Mouse (Mus musculus): ENCODE measurements around the gene A430078G23Rik. TPM values are rescaled to one million over a fixed set of nuclear protein-coding genes. Genes with fewer than 3 reads are reported as not detected.

Gene A430078G23Rik
- polyA plus RNA-seq, 1 experiment, result not detected

GRCm38 (mm10) chr8:3376641-3377274, 23.5 kb downstream of the A430078G23Rik start:
- TF ChIP-seq CTCF (IDR thresholded peaks at IDR 0.05; ENCODE audit: borderline replicate concordance, insufficient read depth, low read length) (no peak), POLR2A (IDR thresholded peaks at IDR 0.05; ENCODE audit: low read depth, low read length) (no peak)
- H3K4me1 ChIP-seq (ENCODE audit: control insufficient read depth, insufficient read depth, low read length), result no peaks in the 10 kb centered on the region

DNA sequence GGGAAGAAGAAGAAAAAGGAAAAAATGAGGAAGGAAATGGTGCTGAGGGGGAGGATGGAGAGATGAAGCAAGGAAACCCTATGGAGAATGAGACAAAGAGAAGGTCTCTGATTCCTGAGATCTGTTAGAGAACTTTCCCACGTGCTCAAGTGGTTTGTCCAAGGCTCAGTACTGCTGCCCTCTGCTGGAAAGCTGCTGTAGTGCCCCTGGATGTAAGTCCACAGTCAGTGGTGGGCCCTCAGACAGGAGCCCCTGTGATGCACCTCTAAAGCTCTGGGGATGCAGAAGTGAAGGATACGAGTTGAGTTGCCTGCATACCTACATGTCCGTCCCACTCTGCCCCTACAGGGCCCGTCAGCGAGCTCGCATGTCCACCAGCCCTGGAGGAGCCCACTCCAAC, 34.1 kb downstream of the A430078G23Rik start:
- TF ChIP-seq CTCF (IDR thresholded peaks at IDR 0.05; ENCODE audit: borderline replicate concordance, insufficient read depth, low read length), result peak; percentile 73; the same call in 1 of the 2 replicates
- no peak for TF ChIP-seq POLR2A (IDR thresholded peaks at IDR 0.05; ENCODE audit: low read depth, low read length)
- Histone ChIP-seq H3K4me3 (ENCODE audit: insufficient read depth, low read length) (no peak overlapping the region), H3K27ac (ENCODE audit: insufficient read depth, low read length) (no peak overlapping the region), H3K4me1 (ENCODE audit: control insufficient read depth, insufficient read depth, low read length) (no peaks in the 10 kb centered on the region)

More at GRCm38 (mm10) chr8:3376641-3377274, 23.5 kb downstream of the A430078G23Rik start:
- Histone ChIP-seq H3K27ac (ENCODE audit: insufficient read depth, low read length) (no peak overlapping the region), H3K4me3 (ENCODE audit: insufficient read depth, low read length) (no peak overlapping the region)

DNA sequence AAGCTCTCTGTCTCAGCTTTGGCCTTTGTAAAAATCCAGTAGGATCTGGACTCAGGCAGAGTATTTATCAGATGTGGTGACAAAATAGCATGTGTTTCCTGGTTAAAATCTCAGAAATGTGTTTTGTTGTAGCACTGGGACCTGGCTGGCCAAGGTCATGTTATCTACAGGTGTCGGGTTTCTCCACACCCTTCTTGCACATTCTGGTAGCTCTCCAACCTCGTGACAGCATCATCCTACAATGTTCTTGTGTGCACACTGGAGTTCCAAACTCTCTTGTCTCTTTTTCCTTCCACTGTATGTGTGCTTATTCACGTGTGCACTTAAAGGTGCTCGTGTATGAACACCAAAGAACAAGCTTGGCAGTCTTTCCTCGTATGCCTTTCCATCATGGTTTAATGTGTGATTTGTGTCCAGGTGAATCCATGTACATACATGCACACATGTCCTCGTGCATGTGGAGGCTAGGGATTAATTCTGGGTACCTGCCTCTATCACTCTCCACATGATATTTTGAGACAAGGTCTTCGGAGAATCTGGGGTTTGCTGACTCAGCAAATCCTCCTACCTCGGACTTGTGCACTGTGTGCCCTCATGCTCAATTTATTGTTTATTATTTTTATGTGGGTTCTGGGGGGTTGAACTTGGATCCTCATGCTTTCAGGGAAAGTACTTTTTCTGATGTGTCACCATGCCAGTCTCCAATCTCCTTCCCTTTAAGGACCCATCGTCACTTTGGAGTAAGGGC, 35.5 kb downstream of the A430078G23Rik start:
- Histone ChIP-seq H3K4me3 (ENCODE audit: insufficient read depth, low read length) (no peak overlapping the region), H3K4me1 (ENCODE audit: control insufficient read depth, insufficient read depth, low read length) (no peaks in the 10 kb centered on the region), H3K27ac (ENCODE audit: insufficient read depth, low read length) (no peak overlapping the region)
- no peak for TF ChIP-seq CTCF (IDR thresholded peaks at IDR 0.05; ENCODE audit: borderline replicate concordance, insufficient read depth, low read length)
- no peak for TF ChIP-seq POLR2A (IDR thresholded peaks at IDR 0.05; ENCODE audit: low read depth, low read length)

- Histone ChIP-seq H3K4me1 (ENCODE audit: control insufficient read depth, insufficient read depth, low read length) (peaks cover 4% of the 10 kb centered on the region; the same call in 1 of the 2 replicates), H3K27ac (ENCODE audit: insufficient read depth, low read length) (no peak overlapping the region), H3K4me3 (ENCODE audit: insufficient read depth, low read length) (no peak overlapping the region)
- TF ChIP-seq CTCF (IDR thresholded peaks at IDR 0.05; ENCODE audit: borderline replicate concordance, insufficient read depth, low read length) (no peak), POLR2A (IDR thresholded peaks at IDR 0.05; ENCODE audit: low read depth, low read length) (no peak)
These were observed 36.3 kb downstream of the A430078G23Rik start for GRCm38 (mm10) chr8:3389506-3389905.

DNA sequence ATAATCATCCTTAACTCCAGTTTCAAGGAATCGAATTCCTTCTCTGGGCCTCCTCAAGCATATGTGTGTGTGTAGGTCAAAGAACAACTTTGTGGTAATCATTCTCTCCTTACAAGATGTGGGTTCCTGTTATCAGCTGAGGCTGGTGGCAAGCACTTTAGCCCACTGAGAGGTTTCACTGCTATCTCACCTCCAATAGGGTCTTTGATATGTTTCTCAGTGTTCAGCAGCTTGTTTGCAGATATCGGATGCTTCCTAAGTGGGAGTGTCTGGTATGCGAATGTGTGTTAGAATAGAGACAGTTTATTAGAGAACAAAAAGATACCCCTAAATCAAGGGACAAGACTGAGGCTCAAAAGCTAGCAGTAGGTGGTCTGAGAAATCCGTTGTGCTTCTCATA, 39.1 kb downstream of the A430078G23Rik start:
- H3K27ac ChIP-seq (ENCODE audit: insufficient read depth, low read length), result no peak overlapping the region
- no peak for TF ChIP-seq POLR2A (IDR thresholded peaks at IDR 0.05; ENCODE audit: low read depth, low read length)
- TF ChIP-seq CTCF (IDR thresholded peaks at IDR 0.05; ENCODE audit: borderline replicate concordance, insufficient read depth, low read length), result no peak
- H3K4me3 ChIP-seq (ENCODE audit: insufficient read depth, low read length), result peak overlapping the region; percentile 88
- peaks cover 4% of the 10 kb centered on the region for H3K4me1 ChIP-seq (ENCODE audit: control insufficient read depth, insufficient read depth, low read length)

DNA sequence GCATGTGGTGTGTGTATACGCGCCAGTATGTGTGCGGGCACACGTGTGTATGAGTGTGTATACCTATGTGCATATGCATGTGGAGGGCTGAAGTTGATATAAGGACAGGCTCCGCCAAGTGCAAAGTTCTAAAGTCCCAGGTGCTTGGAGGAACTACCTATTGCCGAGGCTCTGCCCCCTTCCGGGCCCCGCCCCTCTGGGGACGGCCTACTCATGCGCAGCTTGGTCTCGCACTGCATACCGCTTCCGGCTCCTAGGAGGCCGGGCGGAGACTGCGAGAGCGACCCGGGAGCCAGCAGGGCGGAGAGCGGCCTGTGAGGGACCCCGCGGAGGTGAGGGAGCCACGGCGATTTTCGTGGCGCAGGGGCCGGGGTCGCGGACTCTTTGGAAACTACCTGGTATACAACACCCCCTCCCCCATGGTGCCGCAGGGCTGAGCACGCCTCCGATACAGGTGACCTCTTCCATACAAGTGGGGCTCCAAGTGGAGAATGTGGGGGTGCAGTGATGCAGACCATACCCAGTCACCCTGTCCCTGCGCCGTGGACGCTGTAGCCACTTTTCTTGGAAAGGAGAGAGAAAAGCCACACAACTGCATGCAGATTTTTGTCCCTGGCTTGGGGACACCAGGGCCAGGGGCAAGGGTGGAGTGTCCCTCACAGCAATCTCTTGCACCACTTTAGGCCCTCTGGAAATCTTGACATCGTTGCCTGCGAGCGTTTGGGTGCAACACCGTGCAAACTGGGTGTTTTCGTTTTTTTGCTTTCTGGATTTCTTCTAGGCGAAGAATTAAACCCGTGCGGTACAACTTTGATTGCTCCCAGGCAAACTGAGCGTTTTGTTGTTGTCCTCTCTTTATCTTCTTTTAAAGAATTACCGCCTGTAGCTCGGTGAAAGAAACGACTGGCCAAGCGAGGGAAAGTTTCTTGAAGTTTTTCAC, 39.8 kb downstream of the A430078G23Rik start, which contains the start of gene Arhgef18:
Gene Arhgef18 (plus strand): TSS at position 236 of the 940 bp plus-strand sequence.
- Histone ChIP-seq H3K4me1 (ENCODE audit: control insufficient read depth, insufficient read depth, low read length) (peaks cover 4% of the 10 kb centered on the region), H3K27ac (ENCODE audit: insufficient read depth, low read length) (no peak within 1 kb of the TSS), H3K4me3 (ENCODE audit: insufficient read depth, low read length) (peak within 1 kb of the TSS; percentile 88)
- peak; percentile 80 for TF ChIP-seq POLR2A (IDR thresholded peaks at IDR 0.05; ENCODE audit: low read depth, low read length)
- TF ChIP-seq CTCF (IDR thresholded peaks at IDR 0.05; ENCODE audit: borderline replicate concordance, insufficient read depth, low read length), result no peak

DNA sequence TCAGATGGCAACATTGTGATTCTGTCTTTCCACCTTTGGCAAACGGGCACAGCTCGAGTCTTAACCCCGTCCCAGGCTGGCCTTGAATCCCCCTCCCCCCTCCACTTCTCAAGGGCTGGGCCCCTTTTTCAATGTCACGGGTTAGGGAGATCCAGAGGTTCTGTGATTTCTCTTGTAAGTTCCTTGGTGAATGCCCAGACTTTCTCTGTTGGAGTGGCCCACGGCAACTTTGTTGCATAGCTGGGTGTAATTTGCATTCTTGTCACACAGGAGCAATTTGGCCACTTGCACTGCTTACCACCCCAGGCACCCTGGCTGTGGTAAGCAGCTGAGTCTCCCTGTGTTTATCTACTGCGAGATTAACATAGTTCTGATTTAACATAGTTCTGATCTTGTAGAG, 41.4 kb downstream of the A430078G23Rik start:
- Histone ChIP-seq H3K4me3 (ENCODE audit: insufficient read depth, low read length) (peak overlapping the region; percentile 21), H3K4me1 (ENCODE audit: control insufficient read depth, insufficient read depth, low read length) (peaks cover 4% of the 10 kb centered on the region), H3K27ac (ENCODE audit: insufficient read depth, low read length) (no peak overlapping the region)
- TF ChIP-seq CTCF (IDR thresholded peaks at IDR 0.05; ENCODE audit: borderline replicate concordance, insufficient read depth, low read length) (no peak), POLR2A (IDR thresholded peaks at IDR 0.05; ENCODE audit: low read depth, low read length) (no peak)

GRCm38 (mm10) chr8:3395246-3395645, 42.0 kb downstream of the A430078G23Rik start:
- TF ChIP-seq CTCF (IDR thresholded peaks at IDR 0.05; ENCODE audit: borderline replicate concordance, insufficient read depth, low read length) (no peak), POLR2A (IDR thresholded peaks at IDR 0.05; ENCODE audit: low read depth, low read length) (no peak)

GRCm38 (mm10) chr8:3397597-3397996, 44.4 kb downstream of the A430078G23Rik start:
- Histone ChIP-seq H3K27ac (ENCODE audit: insufficient read depth, low read length) (no peak overlapping the region), H3K4me3 (ENCODE audit: insufficient read depth, low read length) (no peak overlapping the region), H3K4me1 (ENCODE audit: control insufficient read depth, insufficient read depth, low read length) (peaks cover 4% of the 10 kb centered on the region)
- TF ChIP-seq CTCF (IDR thresholded peaks at IDR 0.05; ENCODE audit: borderline replicate concordance, insufficient read depth, low read length) (no peak), POLR2A (IDR thresholded peaks at IDR 0.05; ENCODE audit: low read depth, low read length) (no peak)

More at GRCm38 (mm10) chr8:3395246-3395645, 42.0 kb downstream of the A430078G23Rik start:
- H3K4me1 ChIP-seq (ENCODE audit: control insufficient read depth, insufficient read depth, low read length), result peaks cover 4% of the 10 kb centered on the region
- 0 out of 2 replicates have a peak overlapping the region, but pooled peaks have one; percentile 21 for H3K4me3 ChIP-seq (ENCODE audit: insufficient read depth, low read length)
- H3K27ac ChIP-seq (ENCODE audit: insufficient read depth, low read length), result peak overlapping the region; percentile 17; the same call in 1 of the 2 replicates
